Mouse (Mus musculus): ENCODE measurements around the gene Akna. TPM values are rescaled to one million over a fixed set of nuclear protein-coding genes. Genes with fewer than 3 reads are reported as not detected.

The Akna gene
- polyA plus RNA-seq, 1 experiment from 2014 or later = 8.8 TPM

DNA sequence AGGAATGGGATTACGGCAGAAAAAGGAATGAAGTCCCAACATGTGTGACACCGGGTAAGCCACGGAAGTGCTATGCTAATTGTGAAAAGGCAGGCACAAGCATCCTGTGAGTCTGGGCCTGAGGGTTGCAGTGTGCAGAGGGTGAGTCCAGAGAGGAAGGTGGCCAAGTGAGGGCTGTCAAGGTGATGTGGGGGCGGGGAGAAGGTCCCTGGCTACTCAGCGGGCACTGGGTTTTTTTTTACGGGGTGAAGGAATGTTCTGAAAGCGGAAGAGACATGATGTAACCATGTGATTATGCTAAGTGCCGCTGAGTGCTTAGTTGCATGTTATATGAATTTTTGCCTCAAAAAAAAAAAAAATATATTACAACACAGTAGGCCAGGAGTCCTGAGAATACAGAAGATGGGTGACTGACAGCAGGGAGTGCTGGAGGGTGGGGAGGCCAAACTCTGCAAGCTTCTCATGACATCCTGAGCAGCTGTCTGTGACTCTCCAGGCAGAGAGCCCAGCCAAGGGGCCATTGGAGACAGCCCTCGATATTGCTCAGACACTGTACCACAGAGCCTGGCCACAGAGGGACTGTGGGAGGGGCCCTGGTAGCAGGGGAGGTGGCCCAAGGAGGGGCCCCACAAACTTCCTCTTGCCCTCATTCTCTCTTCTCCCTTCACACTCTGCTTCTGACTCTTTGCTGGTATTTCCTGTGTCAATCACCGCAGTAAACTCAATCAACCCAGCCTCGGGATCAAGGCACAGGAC, 4.1 kb downstream of the Akna start:
- peak overlapping the region; percentile 64; the same call in 1 of the 2 replicates for H3K27ac ChIP-seq (ENCODE audit: low read depth, low read length)
- H3K9ac ChIP-seq (ENCODE audit: low read depth, low read length) = peak overlapping the region; percentile 14; the same call in 1 of the 2 replicates
- H3K4me3 ChIP-seq (ENCODE audit: low read depth, low read length) = no peak overlapping the region
- H3K9me3 ChIP-seq (ENCODE audit: control insufficient read depth, low read length) = no peaks in the 10 kb centered on the region
- peaks cover 45% of the 10 kb centered on the region for H3K4me1 ChIP-seq (replicated peaks; ENCODE audit: control insufficient read depth, insufficient read depth, low read length)
- ATAC-seq (replicated peaks; ENCODE audit: low FRiP score) (peak; percentile 36; the same call in 1 of the 2 replicates), DNase-seq (ENCODE audit: low spot score) (no peak)
- peak overlapping the region; percentile 37 for H3K4me2 ChIP-seq
- peaks cover 5% of the 10 kb centered on the region; the same call in 1 of the 2 replicates for H3K36me3 ChIP-seq (ENCODE audit: control insufficient read depth, insufficient read depth, low read length)
- WGBS = 48% methylated on average over 11 of the region's 11 CpGs
- H3K27me3 ChIP-seq (replicated peaks; ENCODE audit: control insufficient read depth, insufficient read depth, low read length) = no peaks in the 10 kb centered on the region

DNA sequence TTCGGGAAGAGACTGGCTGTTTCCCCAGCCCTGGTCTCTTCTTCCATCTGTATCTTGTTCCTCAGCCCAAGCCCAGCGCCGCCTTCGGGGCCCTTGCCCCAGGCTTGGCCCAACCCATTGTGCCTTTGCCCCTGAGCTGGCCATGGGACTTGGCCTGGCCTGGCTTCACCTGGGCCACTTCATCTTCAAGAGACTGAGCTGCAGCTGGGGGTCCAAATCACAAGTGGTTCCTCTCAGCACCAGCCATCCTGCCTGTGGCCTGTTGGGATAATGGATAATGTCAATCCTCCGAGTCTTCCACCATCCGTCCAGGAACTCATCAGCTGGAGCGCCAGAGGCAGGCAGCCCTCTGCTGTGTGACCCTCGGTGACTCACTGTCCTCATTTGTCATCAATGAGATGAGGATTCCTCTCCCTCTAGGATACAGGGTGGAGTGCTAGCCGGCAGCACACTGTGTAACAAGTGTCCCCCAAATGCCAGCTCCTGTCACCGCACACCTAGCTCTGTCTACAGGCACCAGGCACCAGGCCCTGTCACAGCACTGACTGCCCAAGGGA, 5.1 kb downstream of the Akna start:
- no peak overlapping the region for H3K4me2 ChIP-seq
- no peak overlapping the region for H3K4me3 ChIP-seq (ENCODE audit: low read depth, low read length)
- H3K4me1 ChIP-seq (replicated peaks; ENCODE audit: control insufficient read depth, insufficient read depth, low read length) = peaks cover 35% of the 10 kb centered on the region
- DNase-seq (ENCODE audit: low spot score) = no peak
- peaks cover 5% of the 10 kb centered on the region; the same call in 1 of the 2 replicates for H3K36me3 ChIP-seq (ENCODE audit: control insufficient read depth, insufficient read depth, low read length)
- H3K27ac ChIP-seq (ENCODE audit: low read depth, low read length) = no peak overlapping the region
- H3K9ac ChIP-seq (ENCODE audit: low read depth, low read length) = no peak overlapping the region
- ATAC-seq (replicated peaks; ENCODE audit: low FRiP score) = no peak
- 84% methylated on average over 10 of the region's 10 CpGs for WGBS
- no peaks in the 10 kb centered on the region for H3K9me3 ChIP-seq (ENCODE audit: control insufficient read depth, low read length)
- no peaks in the 10 kb centered on the region for H3K27me3 ChIP-seq (replicated peaks; ENCODE audit: control insufficient read depth, insufficient read depth, low read length)

DNA sequence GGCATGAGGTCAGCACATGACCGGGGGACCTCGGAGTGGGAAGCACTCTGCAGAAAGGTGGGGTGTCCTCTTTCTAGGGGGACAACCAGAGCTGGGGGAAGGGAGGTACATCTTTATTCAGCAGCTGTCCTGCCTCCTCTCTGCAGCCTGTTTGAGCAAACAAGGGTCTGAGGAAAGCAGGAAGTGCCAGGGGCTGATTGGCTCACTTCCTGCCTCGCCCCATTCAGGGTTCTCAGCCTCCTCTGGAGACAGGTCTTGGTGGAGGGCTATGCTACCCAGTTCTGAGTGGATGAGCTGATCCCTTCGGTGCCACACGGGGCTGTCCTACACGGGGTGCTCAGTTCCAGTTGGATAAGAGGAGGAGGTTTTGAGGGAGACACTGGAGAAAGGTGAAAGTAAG, 11.8 kb downstream of the Akna start:
- H3K27me3 ChIP-seq (replicated peaks; ENCODE audit: control insufficient read depth, insufficient read depth, low read length) = no peaks in the 10 kb centered on the region
- ATAC-seq (replicated peaks; ENCODE audit: low FRiP score) = no peak
- no peaks in the 10 kb centered on the region for H3K9me3 ChIP-seq (ENCODE audit: control insufficient read depth, low read length)
- H3K27ac ChIP-seq (ENCODE audit: low read depth, low read length) = no peak overlapping the region
- H3K4me3 ChIP-seq (ENCODE audit: low read depth, low read length) = no peak overlapping the region
- H3K36me3 ChIP-seq (ENCODE audit: control insufficient read depth, insufficient read depth, low read length) = peaks cover 4% of the 10 kb centered on the region; the same call in 1 of the 2 replicates
- peaks cover 8% of the 10 kb centered on the region for H3K4me1 ChIP-seq (replicated peaks; ENCODE audit: control insufficient read depth, insufficient read depth, low read length)
- WGBS = 71% methylated on average over 6 of the region's 6 CpGs
- no peak overlapping the region for H3K4me2 ChIP-seq
- no peak for DNase-seq (ENCODE audit: low spot score)
- no peak overlapping the region for H3K9ac ChIP-seq (ENCODE audit: low read depth, low read length)

DNA sequence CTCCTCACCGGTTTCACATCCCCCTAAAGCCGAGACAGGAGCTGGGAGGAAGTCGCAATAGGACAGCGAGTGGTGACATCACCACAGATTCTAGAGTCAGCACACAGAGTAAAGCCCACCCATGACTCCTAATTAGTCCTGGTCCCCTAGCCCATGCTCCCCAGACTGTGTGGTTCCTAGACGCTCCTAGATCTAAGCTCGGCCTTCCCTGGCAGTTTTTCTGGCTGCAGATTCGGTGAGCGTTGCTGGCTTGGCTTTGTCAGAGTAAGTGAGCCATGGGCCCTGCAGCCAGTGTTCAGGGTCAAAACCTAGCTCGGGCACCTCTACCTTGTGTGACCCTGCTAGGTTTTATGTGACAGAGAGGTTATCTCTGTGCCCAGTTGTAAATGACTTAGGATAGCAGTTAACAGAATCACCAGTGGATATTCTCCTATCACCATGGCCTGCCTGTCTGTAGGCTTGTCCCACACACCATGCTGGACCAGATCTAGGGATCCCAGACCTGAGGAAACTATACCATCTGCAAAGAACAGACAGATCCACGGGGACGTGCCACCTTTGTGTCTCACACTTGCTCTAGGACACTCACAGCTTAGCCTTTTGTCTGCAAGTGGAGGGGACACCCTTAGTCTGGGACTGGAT, 13.1 kb downstream of the Akna start:
- H3K27ac ChIP-seq (ENCODE audit: low read depth, low read length) = no peak overlapping the region
- 61% methylated on average over 11 of the region's 11 CpGs for WGBS
- no peaks in the 10 kb centered on the region for H3K9me3 ChIP-seq (ENCODE audit: control insufficient read depth, low read length)
- H3K4me2 ChIP-seq = no peak overlapping the region
- peaks cover 3% of the 10 kb centered on the region; the same call in 1 of the 2 replicates for H3K36me3 ChIP-seq (ENCODE audit: control insufficient read depth, insufficient read depth, low read length)
- no peaks in the 10 kb centered on the region for H3K27me3 ChIP-seq (replicated peaks; ENCODE audit: control insufficient read depth, insufficient read depth, low read length)
- ATAC-seq (replicated peaks; ENCODE audit: low FRiP score) (peak; percentile 50), DNase-seq (ENCODE audit: low spot score) (no peak)
- no peak overlapping the region for H3K4me3 ChIP-seq (ENCODE audit: low read depth, low read length)
- H3K9ac ChIP-seq (ENCODE audit: low read depth, low read length) = no peak overlapping the region
- H3K4me1 ChIP-seq (replicated peaks; ENCODE audit: control insufficient read depth, insufficient read depth, low read length) = peaks cover 8% of the 10 kb centered on the region

DNA sequence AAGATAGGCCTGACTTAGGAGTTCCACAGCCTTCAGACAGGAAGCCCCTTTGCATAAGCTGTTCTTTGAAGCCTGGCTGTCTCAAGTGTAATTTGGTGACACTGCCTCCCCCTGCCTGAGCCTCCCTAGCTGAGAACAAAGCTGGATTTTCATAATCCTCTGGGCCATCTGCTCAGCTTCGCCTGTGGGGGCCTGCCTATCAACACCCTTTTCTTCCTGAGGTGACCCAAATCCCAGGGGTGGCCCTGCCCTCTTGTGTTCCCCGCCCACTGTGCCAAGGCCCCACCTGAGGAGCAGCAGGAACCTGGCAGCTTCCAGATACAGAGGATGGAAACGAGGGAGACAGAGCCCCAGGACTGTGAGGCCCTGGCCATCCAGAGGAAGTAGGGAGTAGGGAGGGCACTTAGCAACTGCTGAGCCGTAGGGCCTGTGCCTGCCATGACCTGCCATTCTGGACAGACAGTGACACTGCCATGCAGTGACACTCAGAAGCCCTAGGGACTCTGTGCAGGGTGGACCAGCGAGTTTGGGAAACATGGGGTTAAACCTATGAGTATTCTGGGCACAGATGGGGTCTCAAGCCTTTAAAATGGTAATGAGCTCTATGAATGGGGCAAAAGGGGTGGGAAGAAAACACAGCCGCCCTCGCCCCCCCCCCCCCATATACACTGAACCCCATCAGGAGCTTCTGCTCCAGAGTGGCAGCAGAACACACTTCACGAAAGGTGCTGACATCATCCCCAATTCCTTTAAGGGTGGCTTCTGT, 13.8 kb downstream of the Akna start:
- H3K27ac ChIP-seq (ENCODE audit: low read depth, low read length) = no peak overlapping the region
- 54% methylated on average over 8 of the region's 8 CpGs for WGBS
- no peaks in the 10 kb centered on the region for H3K9me3 ChIP-seq (ENCODE audit: control insufficient read depth, low read length)
- DNase-seq (ENCODE audit: low spot score) = no peak
- ATAC-seq (replicated peaks; ENCODE audit: low FRiP score) = peak; percentile 20; the same call in 1 of the 2 replicates
- no peak overlapping the region for H3K9ac ChIP-seq (ENCODE audit: low read depth, low read length)
- H3K4me3 ChIP-seq (ENCODE audit: low read depth, low read length) = no peak overlapping the region
- H3K4me2 ChIP-seq = no peak overlapping the region
- peaks cover 3% of the 10 kb centered on the region; the same call in 1 of the 2 replicates for H3K36me3 ChIP-seq (ENCODE audit: control insufficient read depth, insufficient read depth, low read length)
- no peaks in the 10 kb centered on the region for H3K27me3 ChIP-seq (replicated peaks; ENCODE audit: control insufficient read depth, insufficient read depth, low read length)
- H3K4me1 ChIP-seq (replicated peaks; ENCODE audit: control insufficient read depth, insufficient read depth, low read length) = peaks cover 8% of the 10 kb centered on the region

DNA sequence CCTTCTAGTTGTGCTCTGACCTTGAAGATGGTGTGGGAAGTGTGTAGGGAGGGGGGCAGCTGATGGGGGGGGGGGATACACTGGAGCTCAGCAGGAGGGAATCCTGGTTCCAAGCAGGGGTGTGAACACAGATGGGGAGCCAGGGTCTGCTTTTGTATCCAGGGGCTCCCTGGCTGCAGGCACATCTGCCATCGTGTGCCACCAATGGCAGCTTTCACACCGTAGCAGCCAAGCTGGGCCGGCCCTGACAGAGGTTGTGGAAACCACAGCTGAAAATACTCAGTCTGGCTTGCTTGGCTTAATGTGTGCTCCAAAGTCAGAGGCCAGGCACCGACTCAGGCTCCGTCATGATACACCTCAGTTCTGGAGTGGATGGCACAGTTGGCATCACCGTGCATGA, 15.1 kb downstream of the Akna start:
- Histone ChIP-seq H3K36me3 (ENCODE audit: control insufficient read depth, insufficient read depth, low read length) (peaks cover 3% of the 10 kb centered on the region; the same call in 1 of the 2 replicates), H3K27ac (ENCODE audit: low read depth, low read length) (no peak overlapping the region), H3K9me3 (ENCODE audit: control insufficient read depth, low read length) (no peaks in the 10 kb centered on the region), H3K4me3 (ENCODE audit: low read depth, low read length) (no peak overlapping the region), H3K9ac (ENCODE audit: low read depth, low read length) (no peak overlapping the region), H3K4me2 (no peak overlapping the region), H3K27me3 (replicated peaks; ENCODE audit: control insufficient read depth, insufficient read depth, low read length) (no peaks in the 10 kb centered on the region), H3K4me1 (replicated peaks; ENCODE audit: control insufficient read depth, insufficient read depth, low read length) (peaks cover 17% of the 10 kb centered on the region)
- no peak for ATAC-seq (replicated peaks; ENCODE audit: low FRiP score)
- no peak for DNase-seq (ENCODE audit: low spot score)
- WGBS = 86% methylated on average over 6 of the region's 6 CpGs

DNA sequence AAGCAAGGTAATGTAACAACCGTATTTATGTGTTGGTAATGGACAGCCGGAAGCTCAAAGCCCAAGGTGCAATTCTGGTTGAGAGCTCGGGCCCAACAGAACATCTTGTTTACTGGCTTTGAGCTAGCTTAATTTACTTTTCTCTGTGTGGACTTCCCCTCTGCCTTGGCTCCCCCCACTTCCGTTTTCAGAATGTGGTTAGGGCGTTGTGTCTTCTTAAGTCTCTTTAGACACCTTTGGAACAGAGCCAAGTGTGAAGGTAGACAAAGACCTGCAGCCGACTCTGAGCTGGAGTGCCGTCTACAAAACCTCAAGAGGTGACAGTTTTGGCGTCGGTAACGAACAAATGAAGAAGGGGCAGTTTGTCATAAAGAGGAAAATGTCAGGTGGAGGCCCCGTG, 17.4 kb downstream of the Akna start:
- no peak for ATAC-seq (replicated peaks; ENCODE audit: low FRiP score)
- Histone ChIP-seq H3K4me1 (replicated peaks; ENCODE audit: control insufficient read depth, insufficient read depth, low read length) (peaks cover 21% of the 10 kb centered on the region), H3K4me2 (no peak overlapping the region), H3K36me3 (ENCODE audit: control insufficient read depth, insufficient read depth, low read length) (peaks cover 9% of the 10 kb centered on the region), H3K4me3 (ENCODE audit: low read depth, low read length) (no peak overlapping the region), H3K27ac (ENCODE audit: low read depth, low read length) (no peak overlapping the region), H3K9ac (ENCODE audit: low read depth, low read length) (no peak overlapping the region), H3K27me3 (replicated peaks; ENCODE audit: control insufficient read depth, insufficient read depth, low read length) (no peaks in the 10 kb centered on the region), H3K9me3 (ENCODE audit: control insufficient read depth, low read length) (no peaks in the 10 kb centered on the region)
- WGBS = 65% methylated on average over 11 of the region's 11 CpGs
- DNase-seq (ENCODE audit: low spot score) = no peak

DNA sequence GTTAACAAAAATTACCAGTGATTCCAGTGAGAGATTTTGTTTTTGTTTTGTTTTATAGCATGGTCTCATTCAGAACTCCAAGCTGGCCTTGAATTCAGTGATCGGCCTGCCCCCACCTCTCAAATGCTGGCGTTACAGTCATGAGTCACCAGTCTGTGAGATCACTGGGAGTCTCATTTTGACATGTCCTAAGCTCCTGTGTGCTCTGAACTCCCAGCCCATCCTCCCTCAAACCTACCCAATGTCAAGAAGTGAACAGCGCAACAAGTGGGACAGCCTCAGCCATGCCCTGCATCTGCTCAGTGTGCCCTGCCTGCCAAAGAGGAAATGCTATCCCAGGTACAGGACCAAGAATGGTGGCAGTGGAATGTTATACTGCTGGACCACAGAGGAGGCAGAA, 17.9 kb downstream of the Akna start:
- H3K9me3 ChIP-seq (ENCODE audit: control insufficient read depth, low read length) = no peaks in the 10 kb centered on the region
- H3K36me3 ChIP-seq (ENCODE audit: control insufficient read depth, insufficient read depth, low read length) = peaks cover 13% of the 10 kb centered on the region
- WGBS = 83% methylated on average over 3 of the region's 3 CpGs
- H3K9ac ChIP-seq (ENCODE audit: low read depth, low read length) = no peak overlapping the region
- no peak for DNase-seq (ENCODE audit: low spot score)
- H3K4me2 ChIP-seq = no peak overlapping the region
- no peaks in the 10 kb centered on the region for H3K27me3 ChIP-seq (replicated peaks; ENCODE audit: control insufficient read depth, insufficient read depth, low read length)
- no peak overlapping the region for H3K4me3 ChIP-seq (ENCODE audit: low read depth, low read length)
- H3K27ac ChIP-seq (ENCODE audit: low read depth, low read length) = no peak overlapping the region
- ATAC-seq (replicated peaks; ENCODE audit: low FRiP score) = no peak
- H3K4me1 ChIP-seq (replicated peaks; ENCODE audit: control insufficient read depth, insufficient read depth, low read length) = peaks cover 20% of the 10 kb centered on the region
